Mouse (Mus musculus) CH12.LX (cell line): ENCODE measurements around the gene Galnt18.

Experiments used
- EP300 ChIP-seq: IDR thresholded peaks from 2 replicates; pipeline ENCODE4 v1.6.1; 2011; ENCODE audit warnings: low read length, improper control_type of control experiment
- MAZ ChIP-seq: IDR thresholded peaks from 2 replicates; pipeline ENCODE4 v1.6.1; 2012; ENCODE audit warnings: low read depth, mild to moderate bottlenecking, inconsistent platforms, low read length, improper control_type of control experiment, moderate library complexity
- POLR2A ChIP-seq: IDR thresholded peaks from 2 replicates; pipeline ENCODE4 v1.6.1; 2011; ENCODE audit warnings: low read depth, mild to moderate bottlenecking, improper control_type of control experiment, low read length
- TCF12 ChIP-seq: IDR thresholded peaks from 2 replicates; pipeline ENCODE4 v1.6.1; 2014; ENCODE audit warnings: low read depth, mild to moderate bottlenecking, inconsistent platforms, low read length, improper control_type of control experiment
- ZC3H11A ChIP-seq: IDR thresholded peaks from 2 replicates; pipeline ENCODE4 v1.6.1; 2012; ENCODE audit warnings: low read depth, mild to moderate bottlenecking, inconsistent platforms, low read length, improper control_type of control experiment

DNA sequence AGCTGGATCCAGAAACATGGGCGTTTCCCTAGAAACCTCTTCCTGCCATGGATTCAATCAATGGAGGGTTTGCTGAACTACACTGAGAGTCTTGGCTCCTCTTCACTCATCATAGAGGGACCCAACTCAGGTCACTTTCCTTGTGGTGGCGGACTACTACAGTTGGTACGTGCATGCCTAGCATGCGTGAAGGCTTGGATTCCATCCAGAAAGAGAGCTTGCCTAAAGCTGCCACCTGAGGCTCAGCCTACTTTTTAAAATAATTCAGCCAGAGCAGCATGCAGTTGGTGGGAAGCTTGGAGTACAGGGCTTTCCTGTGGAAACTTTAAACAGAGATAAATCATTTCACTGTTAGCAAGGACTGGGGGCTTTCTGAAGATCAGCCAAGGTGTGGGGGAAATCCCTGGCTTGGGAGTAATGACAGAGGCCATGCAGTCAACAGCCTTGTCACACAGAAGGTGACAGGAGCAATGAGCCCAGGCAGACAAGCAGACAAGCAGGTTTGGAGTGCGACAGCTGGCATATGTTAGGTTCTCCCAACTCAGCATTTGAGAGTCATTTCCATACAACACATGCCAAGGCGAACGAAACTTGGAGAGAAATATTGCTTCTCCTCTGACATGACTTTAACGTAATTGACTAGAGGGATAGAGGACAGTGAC is 261.1 kb downstream of the Galnt18 start:
- TF ChIP-seq TCF12 (no peak), POLR2A (no peak), MAZ (no peak), ZC3H11A (no peak), EP300 (no peak)
